Mouse (Mus musculus) small intestine, adult 2 months (tissue): ENCODE data around the gene Gtsf1l. TPM values are rescaled to one million over a fixed set of nuclear protein-coding genes. Genes with fewer than 3 reads are reported as not detected.

Experiments
- H3K27ac ChIP-seq: fragments of 200-500 bp; 2 replicates; pipeline ENCODE4 v1.5.1; 2012; ENCODE audit warnings: low read depth, low read length, control low read depth, inconsistent platforms; ENCODE audit not compliant: insufficient read depth
- H3K27me3 ChIP-seq: fragments of 200-500 bp; 2 replicates; pipeline ENCODE4 v1.6.1; 2012; ENCODE audit warnings: mild to moderate bottlenecking, moderate library complexity, low read length, inconsistent platforms; ENCODE audit not compliant: control insufficient read depth, insufficient read depth
- H3K36me3 ChIP-seq: fragments of 200-500 bp; 2 replicates; pipeline ENCODE4 v1.6.1; 2012; ENCODE audit warnings: mild to moderate bottlenecking, low read length, control low read depth, inconsistent platforms; ENCODE audit not compliant: control insufficient read depth, insufficient read depth
- H3K4me1 ChIP-seq: fragments of 200-500 bp; 2 replicates; pipeline ENCODE4 v1.6.1; 2012; ENCODE audit warnings: low read length, inconsistent platforms, mixed read lengths; ENCODE audit not compliant: control insufficient read depth, insufficient read depth, insufficient read length
- H3K4me3 ChIP-seq: fragments of 200-500 bp; 2 replicates; pipeline ENCODE4 v1.5.1; 2012; ENCODE audit warnings: low read depth, mild to moderate bottlenecking, control low read depth, inconsistent platforms, low read length, moderate library complexity
- CTCF ChIP-seq: fragments of 200-500 bp; IDR thresholded peaks from 2 replicates; pipeline ENCODE4 v1.5.1; 2012; ENCODE audit warnings: low read depth, mild to moderate bottlenecking, control low read depth, inconsistent platforms, low read length, moderate library complexity, mixed read lengths; ENCODE audit not compliant: insufficient replicate concordance, insufficient read length; ENCODE audit errors: extremely low read depth
- POLR2A ChIP-seq: fragments of 200-500 bp; IDR thresholded peaks from 2 replicates; pipeline ENCODE4 v1.6.1; 2012; ENCODE audit warnings: low read depth, mild to moderate bottlenecking, control low read depth, inconsistent platforms, low read length, moderate library complexity
- WGBS: fragments of 180-500 bp; shearing (Covaris S2); methylation state at CpG from one replicate; pipeline ENCODE4 v1.1.7; 2018; 5-methylcytosine and 5-hydroxymethylcytosine counted together
- polyA plus RNA-seq: library from polyadenylated mRNA; depleted of rRNA; stranded (reverse); fragments of >200 nt; gene quantifications from 2 replicates; pipeline ENCODE4 v1.2.3, GENCODE M21; 2012

The Gtsf1l gene
- polyA plus RNA-seq, 1 experiment = not detected

- no peak for TF ChIP-seq POLR2A
- no peak for TF ChIP-seq CTCF
- Histone ChIP-seq H3K36me3 (no peaks in the 10 kb centered on the region; the same call in 1 of the 2 replicates), H3K27me3 (no peaks in the 10 kb centered on the region), H3K27ac (no peak overlapping the region), H3K4me1 (no peaks in the 10 kb centered on the region), H3K4me3 (no peak overlapping the region)
- WGBS = 70% methylated on average over 8 of the region's 8 CpGs
Measured at GRCm38 (mm10) chr2:163086561-163086960, 1.1 kb downstream of the Gtsf1l start.

- Histone ChIP-seq H3K4me1 (no peaks in the 10 kb centered on the region), H3K4me3 (no peak overlapping the region), H3K27me3 (no peaks in the 10 kb centered on the region), H3K27ac (no peak overlapping the region), H3K36me3 (no peaks in the 10 kb centered on the region; the same call in 1 of the 2 replicates)
- 84% methylated on average over 6 of the region's 6 CpGs for WGBS
- no peak for TF ChIP-seq CTCF
- no peak for TF ChIP-seq POLR2A
Measured at GRCm38 (mm10) chr2:163085047-163085446, 2.6 kb downstream of the Gtsf1l start.

GRCm38 (mm10) chr2:163084519-163084918 lies 3.1 kb downstream of the Gtsf1l start:
- Histone ChIP-seq H3K4me1 (no peaks in the 10 kb centered on the region), H3K27ac (no peak overlapping the region), H3K27me3 (no peaks in the 10 kb centered on the region), H3K4me3 (no peak overlapping the region), H3K36me3 (no peaks in the 10 kb centered on the region; the same call in 1 of the 2 replicates)
- TF ChIP-seq CTCF (no peak), POLR2A (no peak)
- WGBS = 67% methylated on average over 3 of the region's 3 CpGs

- Histone ChIP-seq H3K27me3 (no peaks in the 10 kb centered on the region), H3K4me3 (no peak overlapping the region)
- WGBS = 83% methylated on average over 5 of the region's 5 CpGs
Measured at GRCm38 (mm10) chr2:163082591-163082990, 5.1 kb downstream of the Gtsf1l start.

GRCm38 (mm10) chr2:163079041-163079440 lies 8.6 kb downstream of the Gtsf1l start:
- 98% methylated on average over 4 of the region's 4 CpGs for WGBS
- TF ChIP-seq POLR2A (no peak), CTCF (no peak)
- Histone ChIP-seq H3K27ac (no peak overlapping the region), H3K36me3 (no peaks in the 10 kb centered on the region; the same call in 1 of the 2 replicates), H3K27me3 (no peaks in the 10 kb centered on the region), H3K4me3 (no peak overlapping the region), H3K4me1 (no peaks in the 10 kb centered on the region)

More at GRCm38 (mm10) chr2:163082591-163082990, 5.1 kb downstream of the Gtsf1l start:
- TF ChIP-seq POLR2A = no peak
- TF ChIP-seq CTCF = no peak
- no peaks in the 10 kb centered on the region; the same call in 1 of the 2 replicates for H3K36me3 ChIP-seq
- no peak overlapping the region for H3K27ac ChIP-seq
- H3K4me1 ChIP-seq = no peaks in the 10 kb centered on the region

GRCm38 (mm10) chr2:163075234-163075633 lies 12.4 kb downstream of the Gtsf1l start:
- no peak overlapping the region for H3K27ac ChIP-seq
- no peak overlapping the region for H3K4me3 ChIP-seq
- WGBS = 78% methylated on average over 3 of the region's 3 CpGs
- TF ChIP-seq CTCF (no peak), POLR2A (no peak)
- peaks cover 2% of the 10 kb centered on the region; the same call in 1 of the 2 replicates for H3K36me3 ChIP-seq
- H3K4me1 ChIP-seq = no peaks in the 10 kb centered on the region; the same call in none of the 2 replicates
- no peaks in the 10 kb centered on the region for H3K27me3 ChIP-seq

GRCm38 (mm10) chr2:163074808-163075207 lies 12.8 kb downstream of the Gtsf1l start:
- TF ChIP-seq POLR2A = no peak
- TF ChIP-seq CTCF = no peak
- Histone ChIP-seq H3K36me3 (peaks cover 2% of the 10 kb centered on the region; the same call in 1 of the 2 replicates), H3K27ac (no peak overlapping the region), H3K4me1 (no peaks in the 10 kb centered on the region; the same call in none of the 2 replicates), H3K4me3 (no peak overlapping the region), H3K27me3 (no peaks in the 10 kb centered on the region)
- 95% methylated on average over 12 of the region's 12 CpGs for WGBS

GRCm38 (mm10) chr2:163074006-163074405 lies 13.6 kb downstream of the Gtsf1l start:
- 88% methylated on average over 7 of the region's 7 CpGs for WGBS
- Histone ChIP-seq H3K27me3 (no peaks in the 10 kb centered on the region), H3K27ac (no peak overlapping the region), H3K36me3 (peaks cover 2% of the 10 kb centered on the region; the same call in 1 of the 2 replicates), H3K4me1 (no peaks in the 10 kb centered on the region; the same call in none of the 2 replicates), H3K4me3 (no peak overlapping the region)
- TF ChIP-seq CTCF = no peak
- no peak for TF ChIP-seq POLR2A
